Mouse (Mus musculus) gastrocnemius, postnatal 10 days (tissue): ENCODE results near the gene Fam184a. TPM values are rescaled to one million over a fixed set of nuclear protein-coding genes. Genes with fewer than 3 reads are reported as not detected.

Experiments
- DNase-seq: peaks from one replicate; pipeline ENCODE4 v3.0.0; 2021; ENCODE audit warnings: mixed read lengths
- total RNA-seq, 2 experiments: library from RNA; stranded (reverse); gene quantifications; 2 replicates each; pipeline ENCODE4 v1.2.3; 2021

The Fam184a gene
- total RNA-seq, 2 experiments from 2014 or later, result 1.1 to 2.0 TPM

DNA sequence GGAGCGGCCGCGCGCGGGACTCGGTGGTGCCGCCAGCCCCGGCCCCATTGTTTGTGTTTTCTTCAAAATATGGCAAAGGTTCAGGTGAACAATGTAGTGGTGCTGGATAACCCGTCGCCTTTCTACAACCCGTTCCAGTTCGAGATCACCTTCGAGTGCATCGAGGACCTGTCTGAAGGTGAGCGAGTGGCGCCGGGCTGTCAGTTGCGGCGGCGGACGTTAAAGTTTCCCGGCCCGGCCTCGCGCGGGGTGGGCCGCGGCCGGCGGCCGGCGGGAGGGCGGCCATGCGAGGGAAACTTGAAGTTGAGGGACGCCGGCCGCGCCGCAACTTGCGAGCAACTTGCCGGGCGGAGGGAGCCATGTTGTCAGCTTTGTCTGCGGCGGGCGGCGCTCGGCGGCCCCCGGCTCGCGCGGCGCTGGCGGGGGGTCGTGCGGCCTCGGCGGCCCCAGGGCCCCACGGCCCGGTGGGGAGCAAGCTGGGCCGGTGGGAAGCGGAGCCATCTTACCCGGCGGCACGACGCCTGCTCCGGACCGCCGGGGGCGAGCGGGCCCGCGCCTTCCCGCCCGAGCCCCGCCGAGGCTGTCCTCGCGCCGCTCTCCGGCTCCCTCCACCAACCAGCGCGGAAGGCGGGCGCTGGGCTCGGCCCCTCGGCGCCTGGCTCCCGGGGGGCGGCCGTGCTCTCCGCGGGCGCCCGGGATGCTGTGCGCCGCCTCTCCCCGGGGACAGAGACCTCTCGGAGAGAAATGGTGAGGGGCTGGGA, 153.6 kb downstream of the Fam184a start:
- DNase-seq, result peak; percentile 52

DNA sequence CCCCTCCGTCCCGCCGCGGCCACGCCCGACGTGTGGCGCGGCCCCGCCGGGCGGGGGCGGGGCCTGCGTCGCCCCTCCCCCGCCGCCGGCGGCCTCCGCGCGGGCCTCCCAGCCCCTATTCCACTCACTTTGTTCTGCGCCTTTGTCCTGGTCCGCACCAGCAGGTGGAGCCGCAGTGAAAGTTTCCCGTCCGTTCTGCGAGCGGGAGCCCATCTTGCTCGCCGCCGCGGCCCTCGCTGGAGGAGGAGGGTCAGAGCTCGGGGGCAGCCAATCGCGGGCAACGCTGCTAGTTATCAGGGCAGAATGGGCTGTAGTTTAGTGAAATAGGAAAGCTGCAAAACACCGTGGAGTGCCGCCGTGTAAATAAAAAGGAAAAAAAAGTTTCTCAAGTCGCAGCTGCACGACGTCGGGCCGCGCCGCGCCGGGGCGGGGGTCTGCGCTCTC, 154.2 kb downstream of the Fam184a start, which contains the start of gene Asf1a:
Asf1a (plus strand) TSS at position 81 of the 444 bp plus-strand sequence.
- peak; percentile 92 for DNase-seq

DNA sequence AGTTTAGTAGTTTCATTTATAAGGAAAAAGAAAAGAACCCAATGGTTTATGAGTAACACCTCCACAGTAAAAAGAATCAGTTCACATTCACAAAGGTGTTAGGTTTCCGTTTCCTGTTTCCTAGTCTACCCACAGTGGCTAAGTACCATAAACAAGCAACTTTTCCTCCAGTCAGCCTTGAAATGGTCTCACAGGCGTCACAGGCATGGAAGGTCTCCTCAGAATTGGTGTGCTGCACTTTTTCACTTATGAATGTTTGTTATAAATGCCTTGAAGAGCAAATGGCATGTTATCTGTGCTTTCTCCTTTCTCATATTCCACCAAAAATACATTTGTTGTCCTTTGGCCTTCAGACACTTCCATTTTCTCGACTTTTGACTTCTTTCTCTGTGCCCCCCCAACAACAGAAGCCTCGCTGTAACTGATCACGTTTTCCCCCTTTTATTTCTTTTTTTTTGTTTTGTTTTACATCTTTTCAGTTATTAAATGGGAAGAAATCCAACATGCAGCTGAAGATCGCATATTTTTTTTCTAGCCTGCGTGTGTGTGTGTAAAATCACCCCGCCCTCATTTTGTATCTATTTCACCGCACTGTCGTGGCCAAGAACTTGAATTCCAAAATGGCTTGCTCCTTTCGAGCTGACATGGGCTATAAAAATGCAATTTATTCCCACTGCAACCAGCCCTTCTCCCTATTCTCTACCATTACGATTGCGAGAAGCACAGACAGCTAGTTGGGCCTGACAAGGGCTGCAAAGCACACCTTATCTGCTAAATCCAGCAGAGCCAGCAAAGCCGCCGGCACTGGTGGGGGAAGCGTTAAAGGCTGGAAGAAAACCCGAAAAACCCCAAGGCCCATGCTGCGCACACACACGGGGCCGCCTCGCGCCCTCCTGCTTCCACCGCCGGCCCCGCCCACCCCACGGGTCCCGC, 154.9 kb downstream of the Fam184a start:
- DNase-seq, result no peak

DNA sequence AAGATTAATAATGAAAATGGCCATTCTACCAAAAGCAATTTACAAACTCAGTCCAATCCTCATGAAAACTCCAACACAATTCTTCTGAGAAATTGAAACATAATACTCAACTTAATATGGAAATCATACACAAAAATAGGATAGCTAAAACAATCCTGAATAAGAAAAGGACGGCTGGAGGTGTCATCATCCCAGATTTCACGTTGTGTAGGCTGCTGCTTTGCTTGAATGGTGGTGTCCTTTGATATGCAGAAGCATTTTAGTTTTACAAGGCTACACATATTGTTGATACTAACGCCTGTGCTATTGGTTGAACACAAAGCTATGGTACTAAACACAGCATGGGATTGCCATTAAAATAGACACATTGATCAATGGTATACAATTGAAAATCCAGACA, 165.1 kb downstream of the Fam184a start:
- DNase-seq, result no peak

Other genes starting within 250 kb of the Fam184a start
- 10 to 100 TPM; 26.0 to 27.3 TPM for gene Asf1a, start 154.4 kb downstream of the Fam184a start, total RNA-seq
- gene Mcm9, start 120.7 kb downstream of the Fam184a start, total RNA-seq, result 1 to 10 TPM; 4.5 to 4.9 TPM